Mouse (Mus musculus) liver, embryonic 14.5 days (tissue): ENCODE data around the gene Zcchc17.

Experiments used
- CTCF ChIP-seq: IDR thresholded peaks from 2 replicates; pipeline ENCODE4 v1.5.1; 2016; ENCODE audit warnings: antibody characterized with exemption, low read depth, control low read depth
- EP300 ChIP-seq: IDR thresholded peaks from 2 replicates; pipeline ENCODE4 v1.6.1; 2016; ENCODE audit warnings: antibody characterized with exemption, low read depth

- TF ChIP-seq CTCF = no peak
- TF ChIP-seq EP300 = no peak
Observed at GRCm38 (mm10) chr4:130379181-130379580, 19.4 kb upstream of the Zcchc17 start.
